Mouse (Mus musculus): ENCODE results near the gene Mog. TPM values are rescaled to one million over a fixed set of nuclear protein-coding genes. Genes with fewer than 3 reads are reported as not detected.

Mog gene
- polyA plus RNA-seq, 1 experiment from 2014 or later = 0.70 TPM

GRCm38 (mm10) chr17:36989437-36989836 is 33.8 kb downstream of the Mog start, which contains the start of gene H2-M5:
TSS of gene H2-M5 (minus strand) at chr17:36989537.
- H3K4me2 ChIP-seq (replicated peaks) = peak within 1 kb of the TSS; percentile 36
- H3K9me3 ChIP-seq = no peaks in the 10 kb centered on the region
- H3K36me3 ChIP-seq = no peaks in the 10 kb centered on the region
- WGBS = 20% methylated on average over 5 of the region's 5 CpGs
- no peak within 1 kb of the TSS for H3K27ac ChIP-seq
- peaks cover 29% of the 10 kb centered on the region for H3K27me3 ChIP-seq
- no peak for ATAC-seq (ENCODE audit: insufficient number of reproducible peaks, insufficient read depth, low FRiP score, low TSS enrichment)
- peaks cover 4% of the 10 kb centered on the region; the same call in 1 of the 2 replicates for H3K4me1 ChIP-seq
- peak within 1 kb of the TSS; percentile 21 for H3K4me3 ChIP-seq
- H3K9ac ChIP-seq = no peak within 1 kb of the TSS

GRCm38 (mm10) chr17:36988475-36988874 is 34.7 kb downstream of the Mog start:
- no peak for ATAC-seq (ENCODE audit: insufficient number of reproducible peaks, insufficient read depth, low FRiP score, low TSS enrichment)
- Histone ChIP-seq H3K4me3 (peak overlapping the region; percentile 21), H3K9ac (no peak overlapping the region), H3K4me2 (replicated peaks) (peak overlapping the region; percentile 36), H3K4me1 (peaks cover 4% of the 10 kb centered on the region; the same call in 1 of the 2 replicates), H3K9me3 (no peaks in the 10 kb centered on the region), H3K36me3 (no peaks in the 10 kb centered on the region), H3K27me3 (peaks cover 29% of the 10 kb centered on the region), H3K27ac (no peak overlapping the region)
- WGBS = 4% methylated on average over 24 of the region's 24 CpGs

GRCm38 (mm10) chr17:36982253-36983155 is 40.7 kb downstream of the Mog start:
- H3K9ac ChIP-seq = no peak overlapping the region
- no peak overlapping the region for H3K4me3 ChIP-seq
- no peak for ATAC-seq (ENCODE audit: insufficient number of reproducible peaks, insufficient read depth, low FRiP score, low TSS enrichment)
- peaks cover 8% of the 10 kb centered on the region; the same call in 1 of the 2 replicates for H3K4me1 ChIP-seq
- no peaks in the 10 kb centered on the region for H3K9me3 ChIP-seq
- H3K27ac ChIP-seq = no peak overlapping the region
- H3K27me3 ChIP-seq = peaks cover 24% of the 10 kb centered on the region
- H3K4me2 ChIP-seq (replicated peaks) = no peak overlapping the region
- 28% methylated on average over 5 of the region's 5 CpGs for WGBS
- no peaks in the 10 kb centered on the region for H3K36me3 ChIP-seq

- no peak overlapping the region for H3K9ac ChIP-seq
- H3K36me3 ChIP-seq = no peaks in the 10 kb centered on the region
- H3K9me3 ChIP-seq = no peaks in the 10 kb centered on the region
- no peak overlapping the region for H3K27ac ChIP-seq
- WGBS = 6% methylated on average over 4 of the region's 4 CpGs
- H3K27me3 ChIP-seq = peaks cover 19% of the 10 kb centered on the region; the same call in 1 of the 2 replicates
- H3K4me2 ChIP-seq (replicated peaks) = peak overlapping the region; percentile 32; the same call in 1 of the 2 replicates
- peaks cover 8% of the 10 kb centered on the region; the same call in 1 of the 2 replicates for H3K4me1 ChIP-seq
- H3K4me3 ChIP-seq = 0 out of 2 replicates have a peak overlapping the region, but pooled peaks have one; percentile 15
- no peak for ATAC-seq (ENCODE audit: insufficient number of reproducible peaks, insufficient read depth, low FRiP score, low TSS enrichment)
Observed at GRCm38 (mm10) chr17:36981845-36982244, 41.4 kb downstream of the Mog start.

GRCm38 (mm10) chr17:36981221-36981813 is 41.9 kb downstream of the Mog start, which contains the start of gene 2410137M14Rik:
TSS of gene 2410137M14Rik (minus strand) at chr17:36981237.
- ATAC-seq (ENCODE audit: insufficient number of reproducible peaks, insufficient read depth, low FRiP score, low TSS enrichment) = no peak; the same call in 1 of the 2 replicates
- WGBS = 13% methylated on average over 18 of the region's 18 CpGs
- H3K4me3 ChIP-seq = 0 out of 2 replicates have a peak within 1 kb of the TSS, but pooled peaks have one; percentile 15
- no peaks in the 10 kb centered on the region for H3K36me3 ChIP-seq
- H3K4me2 ChIP-seq (replicated peaks) = peak within 1 kb of the TSS; percentile 32
- H3K9me3 ChIP-seq = no peaks in the 10 kb centered on the region
- no peak within 1 kb of the TSS for H3K9ac ChIP-seq
- peaks cover 15% of the 10 kb centered on the region; the same call in 1 of the 2 replicates for H3K27me3 ChIP-seq
- H3K4me1 ChIP-seq = peaks cover 8% of the 10 kb centered on the region; the same call in 1 of the 2 replicates
- H3K27ac ChIP-seq = no peak within 1 kb of the TSS

- H3K4me2 ChIP-seq (replicated peaks) = no peak overlapping the region
- 62% methylated on average over 8 of the region's 8 CpGs for WGBS
Observed at GRCm38 (mm10) chr17:36973271-36973787, 49.9 kb downstream of the Mog start.

GRCm38 (mm10) chr17:36972791-36973190 is 50.4 kb downstream of the Mog start:
- Histone ChIP-seq H3K4me1 (no peaks in the 10 kb centered on the region), H3K9ac (no peak overlapping the region), H3K4me2 (replicated peaks) (no peak overlapping the region), H3K36me3 (no peaks in the 10 kb centered on the region), H3K4me3 (no peak overlapping the region), H3K27ac (no peak overlapping the region), H3K9me3 (no peaks in the 10 kb centered on the region), H3K27me3 (no peaks in the 10 kb centered on the region)
- 80% methylated on average over 3 of the region's 3 CpGs for whole genome bisulfite sequencing
- no peak for ATAC-seq (ENCODE audit: insufficient number of reproducible peaks, insufficient read depth, low FRiP score, low TSS enrichment)

More at GRCm38 (mm10) chr17:36973271-36973787, 49.9 kb downstream of the Mog start:
- no peak overlapping the region for H3K27ac ChIP-seq
- no peaks in the 10 kb centered on the region for H3K9me3 ChIP-seq
- H3K9ac ChIP-seq = no peak overlapping the region
- no peaks in the 10 kb centered on the region for H3K36me3 ChIP-seq
- no peak for ATAC-seq (ENCODE audit: insufficient number of reproducible peaks, insufficient read depth, low FRiP score, low TSS enrichment)
- H3K4me1 ChIP-seq = no peaks in the 10 kb centered on the region
- H3K27me3 ChIP-seq = no peaks in the 10 kb centered on the region
- no peak overlapping the region for H3K4me3 ChIP-seq

- H3K4me1 ChIP-seq = no peaks in the 10 kb centered on the region
- H3K4me2 ChIP-seq (replicated peaks) = no peak overlapping the region
- H3K36me3 ChIP-seq = no peaks in the 10 kb centered on the region
- H3K4me3 ChIP-seq = no peak overlapping the region
- no peaks in the 10 kb centered on the region for H3K9me3 ChIP-seq
- ATAC-seq (ENCODE audit: insufficient number of reproducible peaks, insufficient read depth, low FRiP score, low TSS enrichment) = no peak
- no peaks in the 10 kb centered on the region for H3K27me3 ChIP-seq
- no peak overlapping the region for H3K9ac ChIP-seq
- H3K27ac ChIP-seq = no peak overlapping the region
- whole genome bisulfite sequencing = 88% methylated on average over 6 of the region's 6 CpGs
Observed at GRCm38 (mm10) chr17:36971172-36971850, 51.9 kb downstream of the Mog start.

GRCm38 (mm10) chr17:36970316-36970890 is 52.8 kb downstream of the Mog start:
- Histone ChIP-seq H3K27ac (no peak overlapping the region), H3K4me3 (no peak overlapping the region), H3K27me3 (no peaks in the 10 kb centered on the region), H3K36me3 (no peaks in the 10 kb centered on the region), H3K4me2 (replicated peaks) (no peak overlapping the region), H3K4me1 (no peaks in the 10 kb centered on the region), H3K9me3 (no peaks in the 10 kb centered on the region), H3K9ac (no peak overlapping the region)
- WGBS = 84% methylated on average over 14 of the region's 14 CpGs
- ATAC-seq (ENCODE audit: insufficient number of reproducible peaks, insufficient read depth, low FRiP score, low TSS enrichment) = no peak

- no peak for ATAC-seq (ENCODE audit: insufficient number of reproducible peaks, insufficient read depth, low FRiP score, low TSS enrichment)
- no peak overlapping the region for H3K27ac ChIP-seq
- no peaks in the 10 kb centered on the region for H3K36me3 ChIP-seq
- H3K9me3 ChIP-seq = no peaks in the 10 kb centered on the region
- no peaks in the 10 kb centered on the region for H3K27me3 ChIP-seq
- H3K9ac ChIP-seq = no peak overlapping the region
- H3K4me2 ChIP-seq (replicated peaks) = no peak overlapping the region
- H3K4me3 ChIP-seq = no peak overlapping the region
- H3K4me1 ChIP-seq = no peaks in the 10 kb centered on the region
- 66% methylated on average over 1 of the region's 1 CpGs for WGBS
Observed at GRCm38 (mm10) chr17:36966875-36967274, 56.3 kb downstream of the Mog start.

- 73% methylated on average over 1 of the region's 1 CpGs for WGBS
- no peak for ATAC-seq (ENCODE audit: insufficient number of reproducible peaks, insufficient read depth, low FRiP score, low TSS enrichment)
- Histone ChIP-seq H3K9ac (no peak overlapping the region), H3K4me3 (no peak overlapping the region), H3K27me3 (no peaks in the 10 kb centered on the region), H3K27ac (no peak overlapping the region), H3K9me3 (no peaks in the 10 kb centered on the region), H3K4me1 (peaks cover 4% of the 10 kb centered on the region; the same call in 1 of the 2 replicates), H3K36me3 (peaks cover 8% of the 10 kb centered on the region; the same call in 1 of the 2 replicates), H3K4me2 (replicated peaks) (no peak overlapping the region)
Observed at GRCm38 (mm10) chr17:36961125-36961524, 62.1 kb downstream of the Mog start.

Data from embryonic facial prominence, embryonic 12.5 days (tissue).